Mouse (Mus musculus): ENCODE measurements around the gene Ppcdc.

Ppcdc gene

GRCm38 (mm10) chr9:57354377-57355183 lies 85.3 kb downstream of the Ppcdc start:
- no peak for DNase-seq (ENCODE audit: low spot score in 2 of 2)

- DNase-seq (ENCODE audit: low spot score in 2 of 2), result peak in 1 of 2 experiments; percentile 14
Measured at GRCm38 (mm10) chr9:57351277-57351676, 88.6 kb downstream of the Ppcdc start.

GRCm38 (mm10) chr9:57345902-57346301 lies 94.0 kb downstream of the Ppcdc start:
- no peak for DNase-seq (ENCODE audit: low spot score in 2 of 2)

GRCm38 (mm10) chr9:57343752-57344151 lies 96.2 kb downstream of the Ppcdc start:
- no peak for DNase-seq (ENCODE audit: low spot score in 2 of 2)

DNA sequence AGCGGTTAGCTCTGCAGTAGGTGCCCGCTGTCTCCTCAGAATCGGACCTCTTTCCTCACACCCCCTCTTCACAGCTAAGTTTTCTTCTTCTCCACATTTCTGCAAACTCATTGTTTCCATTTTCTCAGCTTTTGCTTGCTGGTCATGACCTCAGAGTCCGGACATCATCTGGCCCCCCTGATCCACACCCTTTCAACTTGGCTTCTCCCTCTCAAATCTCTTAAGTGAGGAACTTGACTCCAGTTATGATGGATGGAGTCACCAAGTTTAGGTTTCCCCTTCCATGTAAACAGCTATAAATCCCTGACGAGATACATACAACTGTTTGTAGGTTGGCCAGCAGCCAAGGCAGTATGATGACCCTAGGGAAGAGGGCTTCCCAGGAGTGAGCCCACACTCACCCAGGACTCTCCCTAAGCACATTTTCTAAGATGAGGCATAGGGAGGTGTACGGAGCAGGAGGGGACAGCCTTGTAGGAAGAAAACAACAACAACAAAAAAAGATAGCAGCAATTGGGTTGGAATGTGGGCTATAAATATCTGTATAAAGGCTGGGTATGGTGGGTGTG lies 96.9 kb downstream of the Ppcdc start:
- DNase-seq (ENCODE audit: low spot score in 2 of 2), result no peak

DNA sequence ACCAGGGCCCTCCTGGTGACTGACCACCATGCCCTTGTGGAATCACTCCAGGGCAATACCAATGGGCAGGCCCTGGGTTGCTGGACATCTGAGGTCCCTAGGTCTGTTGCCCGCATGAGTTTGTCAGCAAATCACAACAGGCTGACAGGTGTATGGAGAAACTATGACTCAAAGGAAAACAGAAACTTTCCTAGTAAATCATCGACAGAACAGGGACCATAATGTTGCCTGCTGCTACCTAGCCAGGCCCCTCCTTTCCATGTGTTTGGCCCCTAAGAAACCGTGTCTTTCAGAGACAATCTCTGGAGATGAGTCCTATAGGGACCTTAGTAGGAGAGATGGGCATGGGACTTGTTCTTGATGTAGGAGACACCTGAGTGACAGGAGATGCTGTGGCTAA lies 97.7 kb downstream of the Ppcdc start:
- no peak for DNase-seq (ENCODE audit: low spot score in 2 of 2)

DNA sequence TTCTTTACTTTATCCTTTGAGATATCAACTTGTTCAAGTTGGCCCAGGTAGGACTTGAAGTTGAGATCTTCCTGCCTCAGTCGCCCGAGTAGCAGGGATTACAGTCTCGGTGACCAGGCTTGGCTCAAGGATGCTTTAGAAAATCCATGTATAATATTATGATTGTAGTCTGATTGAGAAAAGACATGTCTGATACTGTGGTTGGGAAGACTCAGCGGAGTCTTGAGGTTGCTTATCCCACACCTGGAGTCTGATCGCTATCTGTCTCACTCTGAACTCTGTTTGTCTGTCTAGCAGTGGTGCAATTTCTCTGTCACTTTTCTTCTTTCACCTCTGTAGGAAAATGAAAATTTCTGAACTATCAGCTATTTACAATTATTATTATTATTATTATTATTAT lies 99.6 kb downstream of the Ppcdc start:
- no peak for DNase-seq (ENCODE audit: low spot score in 2 of 2)

GRCm38 (mm10) chr9:57339577-57340210 lies 100.2 kb downstream of the Ppcdc start:
- peak; percentile 85 to 91 for DNase-seq (ENCODE audit: low spot score in 2 of 2)

DNA sequence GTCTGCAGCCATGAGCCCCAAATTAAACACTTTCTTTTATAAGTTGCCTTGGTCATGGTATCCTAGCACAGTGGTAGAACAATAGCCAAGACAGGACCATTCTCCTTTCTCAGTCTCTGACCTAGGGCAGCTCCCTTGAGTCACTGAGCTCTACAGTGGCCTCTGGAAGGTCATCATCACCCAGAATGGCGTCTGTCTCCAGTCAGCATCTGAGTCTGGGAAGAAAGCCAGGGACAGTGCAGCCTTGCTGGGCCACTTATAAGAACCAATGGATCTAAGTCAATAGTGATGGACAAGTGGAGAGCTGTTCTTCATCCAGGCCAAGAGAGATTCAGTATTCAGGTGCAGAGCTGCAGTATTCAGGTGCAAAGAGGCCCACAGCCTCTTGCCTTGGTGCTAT lies 101.2 kb downstream of the Ppcdc start:
- DNase-seq (ENCODE audit: low spot score in 2 of 2), result no peak

All from natural killer cell, adult 2 months (primary cell).